Mouse (Mus musculus) erythroblast, adult 5-6 weeks (primary cell): ENCODE measurements around the gene 4930562C15Rik. TPM values are rescaled to one million over a fixed set of nuclear protein-coding genes. Genes with fewer than 3 reads are reported as not detected.

Experiments used
- ATAC-seq: replicated peaks from 2 replicates; pipeline ENCODE4 v1.8.0; 2016; ENCODE audit warnings: moderate number of reproducible peaks, mild to moderate bottlenecking, moderate TSS enrichment, inconsistent platforms; ENCODE audit not compliant: poor library complexity, low FRiP score, severe bottlenecking
- total RNA-seq, 2 experiments: library from RNA; stranded (forward) in 1 of 2; stranded (reverse) in 1 of 2; fragments of 150-400 nt in 1 of 2; fragments of 200-764, 138-1000 nt in 1 of 2; gene quantifications; 2 replicates each; pipeline versions ENCODE4 v1.2.3 to v1.2.4; 2015 to 2017; ENCODE audit warnings: low replicate concordance in 2 of 2

Gene 4930562C15Rik
- total RNA-seq, 2 experiments from 2014 or later = not detected

GRCm38 (mm10) chr16:4912074-4912648, 76.9 kb downstream of the 4930562C15Rik start:
- no peak for ATAC-seq

GRCm38 (mm10) chr16:4912907-4913782, 77.9 kb downstream of the 4930562C15Rik start:
- peak; percentile 30; the same call in 1 of the 2 replicates for ATAC-seq

- ATAC-seq = peak; percentile 64
Observed at GRCm38 (mm10) chr16:4913783-4914735, 78.8 kb downstream of the 4930562C15Rik start.

- no peak for ATAC-seq
Observed at GRCm38 (mm10) chr16:4915931-4916330, 80.7 kb downstream of the 4930562C15Rik start.

GRCm38 (mm10) chr16:4916608-4917007, 81.4 kb downstream of the 4930562C15Rik start:
- no peak for ATAC-seq

Other genes with a start within 250 kb of the 4930562C15Rik start
- not detected in 2 replicates for gene Glis2, start 240.7 kb upstream of the 4930562C15Rik start, total RNA-seq (2015; ENCODE audit: low replicate concordance)
- gene Glis2, start 240.7 kb upstream of the 4930562C15Rik start, total RNA-seq (2017; ENCODE audit: low replicate concordance) = not detected in 2 replicates
- gene Pam16, start 210.4 kb upstream of the 4930562C15Rik start, total RNA-seq (2015; ENCODE audit: low replicate concordance) = 3.3 and 10.6 TPM in 2 replicates
- 7.9 and 11.6 TPM in 2 replicates for gene Pam16, start 210.4 kb upstream of the 4930562C15Rik start, total RNA-seq (2017; ENCODE audit: low replicate concordance)
- not detected in 2 replicates for gene Vasn, start 195.5 kb upstream of the 4930562C15Rik start, total RNA-seq (2015; ENCODE audit: low replicate concordance)
- gene Vasn, start 195.5 kb upstream of the 4930562C15Rik start, total RNA-seq (2017; ENCODE audit: low replicate concordance) = not detected in 2 replicates
- gene Dnaja3, start 195.4 kb upstream of the 4930562C15Rik start, total RNA-seq (2015; ENCODE audit: low replicate concordance) = 4.8 and 6.9 TPM in 2 replicates
- gene Dnaja3, start 195.4 kb upstream of the 4930562C15Rik start, total RNA-seq (2017; ENCODE audit: low replicate concordance) = 9.5 and 10.9 TPM in 2 replicates
- 14.6 and 24.2 TPM in 2 replicates for gene Coro7, start 155.6 kb upstream of the 4930562C15Rik start, total RNA-seq (2015; ENCODE audit: low replicate concordance)
- gene Coro7, start 155.6 kb upstream of the 4930562C15Rik start, total RNA-seq (2017; ENCODE audit: low replicate concordance) = 5.3 and 9.6 TPM in 2 replicates
- gene Nmral1, start 116.1 kb upstream of the 4930562C15Rik start, total RNA-seq (2015; ENCODE audit: low replicate concordance) = 4.6 and 14.4 TPM in 2 replicates
- gene Nmral1, start 116.1 kb upstream of the 4930562C15Rik start, total RNA-seq (2017; ENCODE audit: low replicate concordance) = 10.6 and 16.4 TPM in 2 replicates
- gene Hmox2, start 109.1 kb upstream of the 4930562C15Rik start, total RNA-seq (2015; ENCODE audit: low replicate concordance) = 13.3 and 22.6 TPM in 2 replicates
- gene Hmox2, start 109.1 kb upstream of the 4930562C15Rik start, total RNA-seq (2017; ENCODE audit: low replicate concordance) = 15.4 and 18.8 TPM in 2 replicates
- gene Cdip1, start 45.1 kb upstream of the 4930562C15Rik start, total RNA-seq (2015; ENCODE audit: low replicate concordance) = 2.5 and 4.0 TPM in 2 replicates
- gene Cdip1, start 45.1 kb upstream of the 4930562C15Rik start, total RNA-seq (2017; ENCODE audit: low replicate concordance) = 2.1 and 3.2 TPM in 2 replicates
- gene Ubald1, start 44.9 kb downstream of the 4930562C15Rik start, total RNA-seq (2015; ENCODE audit: low replicate concordance) = 26.8 and 39.6 TPM in 2 replicates
- 9.5 and 18.3 TPM in 2 replicates for gene Ubald1, start 44.9 kb downstream of the 4930562C15Rik start, total RNA-seq (2017; ENCODE audit: low replicate concordance)
- gene Mgrn1, start 50.8 kb downstream of the 4930562C15Rik start, total RNA-seq (2015; ENCODE audit: low replicate concordance) = 5.9 and 6.5 TPM in 2 replicates
- gene Mgrn1, start 50.8 kb downstream of the 4930562C15Rik start, total RNA-seq (2017; ENCODE audit: low replicate concordance) = 2.0 and 3.3 TPM in 2 replicates
- gene Nudt16l1, start 103.3 kb downstream of the 4930562C15Rik start, total RNA-seq (2015; ENCODE audit: low replicate concordance) = 5.0 and 6.9 TPM in 2 replicates
- gene Nudt16l1, start 103.3 kb downstream of the 4930562C15Rik start, total RNA-seq (2017; ENCODE audit: low replicate concordance) = 0.51 and 2.2 TPM in 2 replicates
- gene Anks3, start 128.8 kb downstream of the 4930562C15Rik start, total RNA-seq (2015; ENCODE audit: low replicate concordance) = 14.4 and 17.3 TPM in 2 replicates
- gene Anks3, start 128.8 kb downstream of the 4930562C15Rik start, total RNA-seq (2017; ENCODE audit: low replicate concordance) = 16.4 and 25.0 TPM in 2 replicates
- not detected in 2 replicates for gene Sept12, start 162.4 kb downstream of the 4930562C15Rik start, total RNA-seq (2015; ENCODE audit: low replicate concordance)
- gene Sept12, start 162.4 kb downstream of the 4930562C15Rik start, total RNA-seq (2017; ENCODE audit: low replicate concordance) = not detected in 2 replicates
- gene Smim22, start 171.9 kb downstream of the 4930562C15Rik start, total RNA-seq (2015; ENCODE audit: low replicate concordance) = not detected in 2 replicates
- gene Smim22, start 171.9 kb downstream of the 4930562C15Rik start, total RNA-seq (2017; ENCODE audit: low replicate concordance) = not detected in 2 replicates
- gene Rogdi, start 178.1 kb downstream of the 4930562C15Rik start, total RNA-seq (2015; ENCODE audit: low replicate concordance) = 35.3 and 39.2 TPM in 2 replicates
- 6.8 and 9.5 TPM in 2 replicates for gene Rogdi, start 178.1 kb downstream of the 4930562C15Rik start, total RNA-seq (2017; ENCODE audit: low replicate concordance)
- gene Glyr1, start 214.4 kb downstream of the 4930562C15Rik start, total RNA-seq (2015; ENCODE audit: low replicate concordance) = 29.0 and 43.9 TPM in 2 replicates
- 42.1 and 57.2 TPM in 2 replicates for gene Glyr1, start 214.4 kb downstream of the 4930562C15Rik start, total RNA-seq (2017; ENCODE audit: low replicate concordance)
- gene Ubn1, start 214.6 kb downstream of the 4930562C15Rik start, total RNA-seq (2015; ENCODE audit: low replicate concordance) = 16.1 and 19.6 TPM in 2 replicates
- gene Ubn1, start 214.6 kb downstream of the 4930562C15Rik start, total RNA-seq (2017; ENCODE audit: low replicate concordance) = 23.6 and 31.4 TPM in 2 replicates